Mouse (Mus musculus): ENCODE measurements around the gene Ccl7.

Gene Ccl7

DNA sequence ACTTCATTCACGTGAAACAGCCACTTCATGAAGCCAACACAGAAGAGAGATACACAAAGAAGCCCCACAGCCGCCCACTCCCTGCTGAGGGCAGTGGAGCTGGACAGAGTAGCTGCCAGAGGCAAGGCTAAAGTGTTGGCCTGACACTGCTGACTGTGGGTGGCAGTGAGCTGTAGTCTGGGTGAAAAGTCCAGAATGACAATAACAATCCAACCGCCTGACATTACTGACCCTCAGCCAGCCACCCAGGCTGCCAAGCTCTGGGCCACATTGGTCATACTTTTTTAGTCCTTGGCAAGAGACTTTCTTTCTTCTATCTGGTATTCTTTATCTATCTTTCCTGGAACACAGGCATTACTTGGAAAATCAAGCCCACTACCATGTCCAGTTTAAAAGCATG is 25.6 kb downstream of the Ccl7 start:
- Histone ChIP-seq H3K9me3 (ENCODE audit: low read length) (peaks cover 12% of the 10 kb centered on the region), H3K4me1 (replicated peaks; ENCODE audit: low read depth, low read length) (no peaks in the 10 kb centered on the region), H3K36me3 (ENCODE audit: insufficient read depth, low read length) (no peaks in the 10 kb centered on the region), H3K4me3 (replicated peaks; ENCODE audit: low read length) (no peak overlapping the region), H3K27me3 (ENCODE audit: insufficient read depth, low read length) (no peaks in the 10 kb centered on the region)
- TF ChIP-seq POU5F1 (IDR thresholded peaks at IDR 0.05; ENCODE audit: borderline replicate concordance, low read length) (no peak), NANOG (IDR thresholded peaks at IDR 0.05; ENCODE audit: borderline replicate concordance, low read length) (no peak), CTCF (conservative IDR thresholded peaks at IDR 0.05; ENCODE audit: low read length) (no peak)

GRCm38 (mm10) chr11:82072374-82072773 is 26.9 kb downstream of the Ccl7 start:
- TF ChIP-seq NANOG (IDR thresholded peaks at IDR 0.05; ENCODE audit: borderline replicate concordance, low read length), result no peak
- TF ChIP-seq POU5F1 (IDR thresholded peaks at IDR 0.05; ENCODE audit: borderline replicate concordance, low read length), result no peak
- TF ChIP-seq CTCF (conservative IDR thresholded peaks at IDR 0.05; ENCODE audit: low read length), result no peak

DNA sequence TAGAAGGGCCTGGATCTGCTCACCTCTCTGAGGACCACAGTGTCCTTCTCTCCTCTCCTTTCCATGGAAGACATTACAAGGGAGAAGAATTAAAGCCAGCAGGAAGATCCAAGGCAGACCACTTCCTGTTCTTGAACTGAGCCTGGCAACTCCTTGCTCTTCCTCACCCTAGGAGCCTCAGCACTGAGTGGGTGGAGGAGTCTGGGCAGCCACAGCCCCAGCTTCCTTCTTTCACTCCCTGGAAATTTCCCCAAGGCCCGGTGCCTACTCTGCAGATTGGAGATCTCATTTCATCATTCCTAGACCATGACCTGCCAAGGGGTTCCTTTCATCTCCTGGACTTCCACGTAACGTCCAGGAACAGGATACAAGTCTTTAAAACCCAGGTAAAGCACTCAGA is 27.5 kb downstream of the Ccl7 start:
- no peaks in the 10 kb centered on the region for H3K36me3 ChIP-seq (ENCODE audit: insufficient read depth, low read length)
- TF ChIP-seq POU5F1 (IDR thresholded peaks at IDR 0.05; ENCODE audit: borderline replicate concordance, low read length), result no peak
- TF ChIP-seq NANOG (IDR thresholded peaks at IDR 0.05; ENCODE audit: borderline replicate concordance, low read length), result no peak
- TF ChIP-seq CTCF (conservative IDR thresholded peaks at IDR 0.05; ENCODE audit: low read length), result no peak
- H3K4me1 ChIP-seq (replicated peaks; ENCODE audit: low read depth, low read length), result no peaks in the 10 kb centered on the region
- peaks cover 13% of the 10 kb centered on the region for H3K9me3 ChIP-seq (ENCODE audit: low read length)
- no peaks in the 10 kb centered on the region for H3K27me3 ChIP-seq (ENCODE audit: insufficient read depth, low read length)
- H3K4me3 ChIP-seq (replicated peaks; ENCODE audit: low read length), result no peak overlapping the region

More at GRCm38 (mm10) chr11:82072374-82072773, 26.9 kb downstream of the Ccl7 start:
- Histone ChIP-seq H3K4me3 (replicated peaks; ENCODE audit: low read length) (no peak overlapping the region), H3K27me3 (ENCODE audit: insufficient read depth, low read length) (no peaks in the 10 kb centered on the region), H3K36me3 (ENCODE audit: insufficient read depth, low read length) (no peaks in the 10 kb centered on the region), H3K9me3 (ENCODE audit: low read length) (peaks cover 13% of the 10 kb centered on the region), H3K4me1 (replicated peaks; ENCODE audit: low read depth, low read length) (no peaks in the 10 kb centered on the region)

GRCm38 (mm10) chr11:82073686-82074085 is 28.2 kb downstream of the Ccl7 start:
- no peaks in the 10 kb centered on the region for H3K36me3 ChIP-seq (ENCODE audit: insufficient read depth, low read length)
- no peaks in the 10 kb centered on the region for H3K27me3 ChIP-seq (ENCODE audit: insufficient read depth, low read length)
- H3K9me3 ChIP-seq (ENCODE audit: low read length), result peaks cover 13% of the 10 kb centered on the region
- no peak overlapping the region for H3K4me3 ChIP-seq (replicated peaks; ENCODE audit: low read length)
- no peaks in the 10 kb centered on the region for H3K4me1 ChIP-seq (replicated peaks; ENCODE audit: low read depth, low read length)
- TF ChIP-seq POU5F1 (IDR thresholded peaks at IDR 0.05; ENCODE audit: borderline replicate concordance, low read length), result no peak
- no peak for TF ChIP-seq NANOG (IDR thresholded peaks at IDR 0.05; ENCODE audit: borderline replicate concordance, low read length)
- TF ChIP-seq CTCF (conservative IDR thresholded peaks at IDR 0.05; ENCODE audit: low read length), result no peak

GRCm38 (mm10) chr11:82077031-82077430 is 31.5 kb downstream of the Ccl7 start:
- Histone ChIP-seq H3K4me1 (replicated peaks; ENCODE audit: low read depth, low read length) (no peaks in the 10 kb centered on the region), H3K4me3 (replicated peaks; ENCODE audit: low read length) (no peak overlapping the region), H3K9me3 (ENCODE audit: low read length) (peaks cover 13% of the 10 kb centered on the region), H3K27me3 (ENCODE audit: insufficient read depth, low read length) (no peaks in the 10 kb centered on the region), H3K36me3 (ENCODE audit: insufficient read depth, low read length) (no peaks in the 10 kb centered on the region)
- no peak for TF ChIP-seq POU5F1 (IDR thresholded peaks at IDR 0.05; ENCODE audit: borderline replicate concordance, low read length)
- TF ChIP-seq CTCF (conservative IDR thresholded peaks at IDR 0.05; ENCODE audit: low read length), result no peak
- no peak for TF ChIP-seq NANOG (IDR thresholded peaks at IDR 0.05; ENCODE audit: borderline replicate concordance, low read length)

DNA sequence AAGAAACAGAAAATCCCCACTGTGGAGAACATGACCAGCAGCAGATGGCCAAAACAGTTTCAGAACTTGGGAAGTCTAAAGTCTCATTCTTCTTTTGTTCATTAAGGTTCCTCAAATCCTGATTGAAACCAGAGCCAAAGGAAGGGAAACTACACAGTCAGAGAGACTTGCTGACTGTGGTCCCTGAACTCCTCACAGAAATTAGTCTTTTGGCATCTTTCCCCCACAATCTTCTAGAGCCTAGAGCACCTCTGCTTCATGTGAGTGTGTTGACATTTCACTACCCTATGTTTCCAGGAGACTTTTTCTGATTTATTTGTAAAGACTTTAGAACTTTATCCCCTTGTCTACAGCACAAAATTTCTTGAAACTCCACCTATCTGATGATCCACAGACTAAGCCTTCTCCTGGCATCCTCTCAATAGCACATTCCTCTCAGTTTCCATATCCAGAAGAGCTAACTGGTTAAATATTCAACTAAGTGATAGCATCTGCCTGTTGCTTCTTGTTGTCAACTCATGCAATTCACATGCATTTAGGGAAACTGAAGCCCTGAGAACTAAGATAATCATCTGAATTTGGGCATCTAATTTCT is 32.7 kb downstream of the Ccl7 start:
- Histone ChIP-seq H3K9me3 (ENCODE audit: low read length) (peaks cover 13% of the 10 kb centered on the region), H3K36me3 (ENCODE audit: insufficient read depth, low read length) (no peaks in the 10 kb centered on the region), H3K4me1 (replicated peaks; ENCODE audit: low read depth, low read length) (no peaks in the 10 kb centered on the region), H3K4me3 (replicated peaks; ENCODE audit: low read length) (no peak overlapping the region), H3K27me3 (ENCODE audit: insufficient read depth, low read length) (no peaks in the 10 kb centered on the region)
- TF ChIP-seq POU5F1 (IDR thresholded peaks at IDR 0.05; ENCODE audit: borderline replicate concordance, low read length), result no peak

DNA sequence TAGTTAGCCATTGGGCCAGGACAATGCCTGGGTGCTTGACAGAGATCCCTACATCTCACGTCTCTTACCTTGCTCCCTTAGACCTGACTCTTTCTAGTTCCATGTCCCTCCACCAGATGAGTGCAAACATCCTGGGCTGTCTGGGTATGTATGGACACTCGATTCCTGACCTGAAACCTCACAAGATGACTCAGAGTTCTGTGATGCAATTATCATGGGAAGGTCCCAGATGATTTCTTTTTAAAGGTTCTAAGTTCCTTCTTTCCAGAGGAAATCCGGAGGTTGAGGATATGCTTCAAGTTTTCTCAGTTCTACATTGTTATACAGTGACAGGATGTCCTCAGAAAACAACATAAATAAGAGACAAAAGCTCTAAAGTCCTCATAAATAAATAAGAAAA is 35.4 kb downstream of the Ccl7 start:
- TF ChIP-seq NANOG (IDR thresholded peaks at IDR 0.05; ENCODE audit: borderline replicate concordance, low read length) (no peak), POU5F1 (IDR thresholded peaks at IDR 0.05; ENCODE audit: borderline replicate concordance, low read length) (no peak), CTCF (conservative IDR thresholded peaks at IDR 0.05; ENCODE audit: low read length) (no peak)

DNA sequence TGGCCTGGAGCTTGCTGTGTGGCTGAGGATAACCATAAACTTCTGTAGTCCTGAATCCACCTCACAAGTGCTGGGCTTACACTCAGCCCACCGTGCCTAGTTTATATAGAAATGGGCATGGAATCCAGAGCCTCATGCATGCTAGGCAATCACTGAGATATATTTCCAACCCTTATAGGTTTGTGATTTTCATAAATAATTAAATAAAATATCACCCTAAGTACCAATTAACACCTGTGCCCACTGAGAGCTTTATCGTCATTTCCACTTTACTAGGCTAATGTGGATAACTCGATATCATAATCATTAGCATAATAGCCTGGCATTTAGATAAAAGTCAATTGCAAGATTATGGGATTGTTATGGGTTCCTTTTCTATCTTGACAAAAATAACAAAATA is 38.8 kb downstream of the Ccl7 start:
- H3K27me3 ChIP-seq (ENCODE audit: insufficient read depth, low read length), result no peaks in the 10 kb centered on the region
- H3K4me3 ChIP-seq (replicated peaks; ENCODE audit: low read length), result no peak overlapping the region
- H3K9me3 ChIP-seq (ENCODE audit: low read length), result no peaks in the 10 kb centered on the region
- peaks cover 5% of the 10 kb centered on the region; the same call in 1 of the 2 replicates for H3K4me1 ChIP-seq (replicated peaks; ENCODE audit: low read depth, low read length)
- no peaks in the 10 kb centered on the region for H3K36me3 ChIP-seq (ENCODE audit: insufficient read depth, low read length)
- no peak for TF ChIP-seq NANOG (IDR thresholded peaks at IDR 0.05; ENCODE audit: borderline replicate concordance, low read length)
- TF ChIP-seq POU5F1 (IDR thresholded peaks at IDR 0.05; ENCODE audit: borderline replicate concordance, low read length), result no peak
- no peak for TF ChIP-seq CTCF (conservative IDR thresholded peaks at IDR 0.05; ENCODE audit: low read length)

More for the DNA sequence above, 35.4 kb downstream of the Ccl7 start:
- H3K4me3 ChIP-seq (replicated peaks; ENCODE audit: low read length), result no peak overlapping the region
- no peaks in the 10 kb centered on the region for H3K4me1 ChIP-seq (replicated peaks; ENCODE audit: low read depth, low read length)
- no peaks in the 10 kb centered on the region for H3K36me3 ChIP-seq (ENCODE audit: insufficient read depth, low read length)
- H3K9me3 ChIP-seq (ENCODE audit: low read length), result peaks cover 3% of the 10 kb centered on the region; the same call in 1 of the 2 replicates
- H3K27me3 ChIP-seq (ENCODE audit: insufficient read depth, low read length), result no peaks in the 10 kb centered on the region

Measured in E14TG2a.4 (cell line).